Mouse (Mus musculus) hindbrain, embryonic 12.5 days (tissue): ENCODE data around the gene Wdfy3. TPM values are rescaled to one million over a fixed set of nuclear protein-coding genes. Genes with fewer than 3 reads are reported as not detected.

Experiments
- ATAC-seq: fragments of 200-750 bp; cut with Nextera tagmentation; 2 replicates; pipeline ENCODE4 v1.8.0; 2017; ENCODE audit warnings: moderate TSS enrichment; ENCODE audit not compliant: low FRiP score
- H3K27ac ChIP-seq: fragments of 300-500 bp; sonication (generic); 2 replicates; pipeline ENCODE4 v1.5.1; 2016; ENCODE audit warnings: mild to moderate bottlenecking
- H3K27me3 ChIP-seq: fragments of 300-500 bp; sonication (generic); 2 replicates; pipeline ENCODE4 v1.6.1; 2016; ENCODE audit warnings: mild to moderate bottlenecking
- H3K36me3 ChIP-seq: fragments of 300-500 bp; sonication (generic); 2 replicates; pipeline ENCODE4 v1.6.1; 2016; ENCODE audit warnings: mild to moderate bottlenecking
- H3K4me1 ChIP-seq: fragments of 300-500 bp; sonication (generic); 2 replicates; pipeline ENCODE4 v1.6.1; 2016
- H3K4me2 ChIP-seq: fragments of 300-500 bp; sonication (generic); replicated peaks from 2 replicates; pipeline ENCODE4 v1.6.1; 2016; ENCODE audit warnings: mild to moderate bottlenecking
- H3K4me3 ChIP-seq: fragments of 300-500 bp; sonication (generic); 2 replicates; pipeline ENCODE4 v1.5.1; 2016; ENCODE audit warnings: mild to moderate bottlenecking
- H3K9ac ChIP-seq: fragments of 300-500 bp; sonication (generic); 2 replicates; pipeline ENCODE4 v1.6.1; 2016; ENCODE audit warnings: mild to moderate bottlenecking, moderate library complexity
- H3K9me3 ChIP-seq: fragments of 300-500 bp; sonication (generic); replicated peaks from 2 replicates; pipeline ENCODE4 v1.6.1; 2016; ENCODE audit warnings: mild to moderate bottlenecking
- WGBS: fragments of 180-500 bp; shearing (Covaris S2); methylation state at CpG from one replicate; pipeline ENCODE4 v1.1.7; 2016; 5-methylcytosine and 5-hydroxymethylcytosine counted together
- polyA plus RNA-seq: library from polyadenylated mRNA; unstranded; fragments of >200 nt; fragmentation: Nextera tagmentation; extraction: Ambion mirVana; gene quantifications from 2 replicates; pipeline ENCODE4 v1.2.1, GENCODE M21; 2016

The Wdfy3 gene
- polyA plus RNA-seq, 1 experiment from 2014 or later, result 41.3 TPM

DNA sequence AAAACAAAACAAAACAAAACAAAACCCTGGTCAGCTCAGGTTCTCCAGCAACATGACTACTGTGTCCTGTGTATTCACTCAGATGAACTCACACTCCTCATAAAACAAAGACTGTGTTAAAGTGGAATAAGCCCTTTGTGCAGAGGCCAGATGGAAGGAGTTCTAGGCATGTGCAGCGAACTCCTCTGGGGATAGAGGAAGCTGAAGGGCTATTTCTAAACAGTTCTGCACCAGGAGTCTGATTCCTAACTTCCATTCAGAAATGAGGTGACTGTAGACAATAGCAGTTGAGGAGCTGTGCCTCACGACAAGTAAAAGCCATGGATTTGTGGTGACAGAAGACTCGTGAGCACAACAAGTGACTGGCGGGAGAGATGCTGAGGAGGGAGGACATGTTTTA lies 2.3 kb upstream of the Wdfy3 start:
- peak overlapping the region; percentile 98 for H3K27ac ChIP-seq
- H3K4me1 ChIP-seq, result peaks cover 29% of the 10 kb centered on the region
- no peaks in the 10 kb centered on the region for H3K9me3 ChIP-seq
- no peak for ATAC-seq
- peak overlapping the region; percentile 29; the same call in 1 of the 2 replicates for H3K9ac ChIP-seq
- WGBS, result 29% methylated on average over 4 of the region's 4 CpGs
- H3K27me3 ChIP-seq, result no peaks in the 10 kb centered on the region
- peak overlapping the region; percentile 18 for H3K4me3 ChIP-seq
- H3K4me2 ChIP-seq, result peak overlapping the region; percentile 75
- peaks cover 4% of the 10 kb centered on the region; the same call in 1 of the 2 replicates for H3K36me3 ChIP-seq

DNA sequence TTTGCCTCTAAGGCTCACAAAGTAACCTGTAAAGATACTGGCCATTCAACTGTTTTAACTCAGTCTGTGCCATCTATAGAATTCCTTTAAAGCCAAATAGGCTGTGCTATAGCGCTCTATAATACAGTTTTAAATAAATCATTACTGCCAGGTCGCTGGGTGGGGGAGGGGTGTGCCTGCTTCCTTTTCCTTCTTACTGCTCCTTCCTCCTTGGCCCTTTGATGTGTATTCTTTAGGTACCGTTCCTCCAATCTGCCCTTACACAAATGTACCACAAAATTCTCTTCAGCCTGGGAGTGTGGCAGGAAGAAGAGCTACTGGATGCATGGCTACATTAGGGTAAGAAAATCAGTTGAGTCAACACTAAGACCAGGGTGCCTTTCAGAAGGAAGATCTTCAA lies 1.5 kb upstream of the Wdfy3 start:
- Histone ChIP-seq H3K4me1 (peaks cover 35% of the 10 kb centered on the region), H3K36me3 (peaks cover 8% of the 10 kb centered on the region; the same call in 1 of the 2 replicates), H3K9me3 (no peaks in the 10 kb centered on the region), H3K4me3 (peak overlapping the region; percentile 95), H3K9ac (peak overlapping the region; percentile 48), H3K4me2 (peak overlapping the region; percentile 75), H3K27ac (peak overlapping the region; percentile 98), H3K27me3 (no peaks in the 10 kb centered on the region)
- WGBS, result 40% methylated on average over 3 of the region's 3 CpGs
- no peak for ATAC-seq

DNA sequence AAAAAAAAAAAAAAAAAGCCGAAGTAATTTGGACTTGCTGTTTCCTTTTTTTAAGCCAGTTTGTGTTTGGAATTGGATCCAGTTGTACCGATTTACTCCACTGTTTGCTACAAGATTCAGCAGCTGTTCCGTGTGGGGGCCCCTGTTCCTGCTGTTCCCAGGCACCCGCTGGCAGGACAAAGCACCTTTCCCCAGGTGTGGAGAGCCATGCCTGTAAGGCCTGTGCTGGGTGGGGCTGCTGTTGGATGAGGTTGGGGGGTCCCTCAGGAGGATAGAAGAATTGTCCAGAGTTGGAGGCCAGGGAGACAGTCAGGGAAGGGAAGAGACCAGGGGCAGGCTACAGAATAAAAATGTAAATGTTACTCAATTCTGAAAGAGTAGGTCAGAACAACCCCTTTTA lies 1.1 kb upstream of the Wdfy3 start:
- peak overlapping the region; percentile 48 for H3K9ac ChIP-seq
- H3K36me3 ChIP-seq, result peaks cover 8% of the 10 kb centered on the region; the same call in 1 of the 2 replicates
- ATAC-seq, result no peak
- peak overlapping the region; percentile 75 for H3K4me2 ChIP-seq
- peak overlapping the region; percentile 95 for H3K4me3 ChIP-seq
- H3K4me1 ChIP-seq, result peaks cover 35% of the 10 kb centered on the region
- H3K27ac ChIP-seq, result peak overlapping the region; percentile 98
- H3K27me3 ChIP-seq, result no peaks in the 10 kb centered on the region
- no peaks in the 10 kb centered on the region for H3K9me3 ChIP-seq
- WGBS, result 30% methylated on average over 4 of the region's 4 CpGs

DNA sequence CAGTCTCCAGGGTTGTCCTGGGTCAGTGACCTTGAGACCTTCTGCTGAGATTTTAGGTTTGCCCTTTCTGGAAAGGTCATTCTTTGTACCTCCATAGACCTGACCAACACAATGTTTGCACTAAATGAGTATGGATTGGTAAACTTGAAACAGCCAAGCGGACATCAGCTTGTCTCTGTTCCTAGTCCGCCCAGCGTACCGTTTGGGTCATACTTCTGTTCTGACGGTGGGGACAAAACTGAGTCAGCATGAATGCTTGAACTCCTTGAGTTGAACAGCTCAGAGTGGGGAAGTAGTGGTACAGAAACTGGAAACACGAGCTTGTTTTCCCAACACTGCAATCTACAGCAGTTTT lies 670 bp upstream of the Wdfy3 start:
- Histone ChIP-seq H3K9ac (peak overlapping the region; percentile 98), H3K9me3 (no peaks in the 10 kb centered on the region), H3K27ac (peak overlapping the region; percentile 98), H3K27me3 (no peaks in the 10 kb centered on the region), H3K4me3 (peak overlapping the region; percentile 95), H3K4me2 (peak overlapping the region; percentile 75), H3K4me1 (peaks cover 35% of the 10 kb centered on the region), H3K36me3 (peaks cover 8% of the 10 kb centered on the region; the same call in 1 of the 2 replicates)
- WGBS, result 9% methylated on average over 6 of the region's 6 CpGs
- no peak for ATAC-seq

DNA sequence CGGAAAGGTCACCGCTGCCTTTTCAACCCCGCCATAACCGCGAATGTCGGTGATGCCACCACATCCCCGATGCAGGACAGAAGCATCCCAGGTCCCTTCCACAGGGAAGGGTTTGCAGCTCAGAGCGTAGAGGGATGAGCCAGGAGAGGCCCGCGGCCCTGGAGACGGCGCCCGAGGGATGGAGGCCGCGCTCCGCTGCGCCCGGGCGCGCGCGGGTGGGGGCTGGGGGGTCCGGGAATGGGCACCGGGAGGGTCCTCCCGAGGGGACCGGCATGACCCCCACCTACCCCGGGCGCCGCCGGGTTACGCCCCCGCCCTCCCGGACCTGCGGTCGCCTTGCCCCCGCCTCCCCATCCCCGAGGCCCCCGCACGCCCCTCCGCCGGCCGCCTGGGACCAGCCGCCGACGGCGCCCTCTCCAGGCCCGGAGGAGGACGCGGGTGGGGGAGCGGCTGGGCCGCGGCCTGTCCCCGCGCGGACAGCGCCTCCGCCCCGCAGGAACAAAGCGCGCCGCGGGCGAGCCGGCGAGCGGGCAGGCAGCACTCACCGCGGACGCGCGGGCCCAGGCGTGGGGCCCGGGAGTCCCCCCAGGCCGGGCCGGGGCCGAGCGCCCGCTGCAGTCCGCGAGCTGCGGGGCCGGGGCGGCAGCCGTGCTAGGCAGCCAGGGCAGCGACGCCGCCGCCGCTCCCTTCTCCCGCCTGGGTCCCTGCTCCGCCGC lies 512 bp downstream of the Wdfy3 start:
- Histone ChIP-seq H3K9ac (peak overlapping the region; percentile 98), H3K4me1 (peaks cover 37% of the 10 kb centered on the region), H3K4me3 (peak overlapping the region; percentile 95), H3K4me2 (peak overlapping the region; percentile 75), H3K9me3 (no peaks in the 10 kb centered on the region), H3K27ac (peak overlapping the region; percentile 98), H3K27me3 (no peaks in the 10 kb centered on the region), H3K36me3 (peaks cover 8% of the 10 kb centered on the region; the same call in 1 of the 2 replicates)
- peak; percentile 84 for ATAC-seq
- WGBS, result under 1% methylated on average over 66 of the region's 92 CpGs

DNA sequence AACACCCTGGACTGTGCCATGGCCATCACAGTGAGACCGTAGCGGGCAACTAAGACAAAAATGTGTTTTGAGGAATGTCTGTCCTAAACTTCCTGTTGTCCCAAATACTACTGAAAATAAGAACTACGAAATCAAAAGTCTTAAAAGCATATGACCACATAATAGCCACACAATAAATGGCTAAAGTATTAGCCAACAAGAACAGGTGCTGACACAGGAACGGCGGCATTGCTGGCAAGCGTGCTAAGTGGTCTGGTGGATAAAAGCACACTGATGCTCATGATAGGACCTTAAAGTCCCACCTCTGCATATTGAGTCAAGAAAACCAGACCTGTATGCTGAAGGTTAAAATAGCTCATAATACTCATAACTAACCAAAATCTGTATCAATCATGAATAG lies 3.3 kb downstream of the Wdfy3 start:
- no peak overlapping the region for H3K4me3 ChIP-seq
- H3K36me3 ChIP-seq, result peaks cover 8% of the 10 kb centered on the region; the same call in 1 of the 2 replicates
- H3K27ac ChIP-seq, result no peak overlapping the region
- no peaks in the 10 kb centered on the region for H3K9me3 ChIP-seq
- H3K4me1 ChIP-seq, result peaks cover 47% of the 10 kb centered on the region
- WGBS, result 98% methylated on average over 6 of the region's 6 CpGs
- H3K27me3 ChIP-seq, result no peaks in the 10 kb centered on the region
- H3K4me2 ChIP-seq, result no peak overlapping the region
- ATAC-seq, result no peak
- H3K9ac ChIP-seq, result no peak overlapping the region

DNA sequence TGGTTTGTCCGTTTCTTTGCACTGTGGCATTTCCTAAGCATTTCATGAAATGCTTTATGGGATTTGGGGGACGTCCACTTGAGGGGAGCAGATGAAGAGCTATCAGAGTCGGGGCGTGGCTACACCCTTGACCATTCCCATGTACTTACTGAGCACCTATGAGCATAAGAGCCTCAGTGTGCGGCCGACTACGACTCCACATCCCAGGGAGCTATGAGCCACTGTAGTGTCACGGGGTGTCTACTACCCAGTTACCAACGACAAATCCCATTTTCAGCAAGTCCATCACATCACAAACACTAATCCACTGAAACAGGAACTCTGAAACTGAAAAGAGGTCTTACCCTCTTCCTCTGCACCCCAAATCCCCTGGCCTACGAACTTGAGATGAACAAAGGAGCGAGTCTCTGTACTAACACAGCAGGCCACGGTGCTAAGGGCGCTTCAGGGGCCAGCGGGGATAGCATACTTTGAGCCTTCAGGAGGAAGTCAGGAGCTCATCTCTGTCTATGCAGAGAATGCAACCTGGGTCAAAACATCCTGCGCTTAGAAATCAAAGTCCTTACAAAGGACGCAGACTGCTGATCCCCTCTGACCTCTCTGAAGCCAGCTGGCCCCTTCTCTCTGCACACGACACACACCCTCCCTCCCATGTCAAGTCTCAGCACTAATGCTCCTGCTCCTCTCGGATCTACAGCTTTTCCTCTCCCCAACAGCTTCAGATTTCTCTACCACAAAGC lies 6.5 kb downstream of the Wdfy3 start:
- 50% methylated on average over 18 of the region's 18 CpGs for WGBS
- no peaks in the 10 kb centered on the region for H3K9me3 ChIP-seq
- peaks cover 8% of the 10 kb centered on the region; the same call in 1 of the 2 replicates for H3K36me3 ChIP-seq
- no peaks in the 10 kb centered on the region for H3K27me3 ChIP-seq
- H3K9ac ChIP-seq, result no peak overlapping the region
- peaks cover 34% of the 10 kb centered on the region for H3K4me1 ChIP-seq
- H3K27ac ChIP-seq, result no peak overlapping the region
- H3K4me3 ChIP-seq, result no peak overlapping the region
- no peak overlapping the region; the same call in 1 of the 2 replicates for H3K4me2 ChIP-seq
- no peak for ATAC-seq

DNA sequence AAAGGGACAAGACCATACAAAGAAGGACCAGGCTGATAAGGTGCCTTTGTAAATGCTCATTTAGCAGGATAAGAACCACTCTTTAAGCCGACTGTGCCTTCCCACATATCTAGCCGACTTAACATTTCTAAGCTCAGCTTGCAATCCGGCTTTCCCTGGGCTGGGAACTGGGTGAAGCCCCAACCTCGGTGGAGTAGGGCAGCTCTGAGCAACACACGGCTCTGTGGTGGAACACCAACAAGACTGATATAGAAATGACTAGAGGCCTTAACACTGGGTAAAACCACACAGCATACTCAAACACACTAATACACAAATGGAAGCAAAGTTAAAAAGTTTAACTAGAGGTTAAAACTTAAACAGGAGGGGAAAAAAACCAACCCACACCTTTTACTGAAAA lies 7.9 kb downstream of the Wdfy3 start:
- Histone ChIP-seq H3K9me3 (no peaks in the 10 kb centered on the region), H3K4me3 (no peak overlapping the region), H3K27me3 (no peaks in the 10 kb centered on the region), H3K4me2 (no peak overlapping the region), H3K9ac (no peak overlapping the region), H3K4me1 (peaks cover 21% of the 10 kb centered on the region), H3K36me3 (0 out of 2 replicates have a peak, but pooled peaks cover under 1% of the 10 kb centered on the region), H3K27ac (no peak overlapping the region)
- 73% methylated on average over 5 of the region's 5 CpGs for WGBS
- ATAC-seq, result no peak

DNA sequence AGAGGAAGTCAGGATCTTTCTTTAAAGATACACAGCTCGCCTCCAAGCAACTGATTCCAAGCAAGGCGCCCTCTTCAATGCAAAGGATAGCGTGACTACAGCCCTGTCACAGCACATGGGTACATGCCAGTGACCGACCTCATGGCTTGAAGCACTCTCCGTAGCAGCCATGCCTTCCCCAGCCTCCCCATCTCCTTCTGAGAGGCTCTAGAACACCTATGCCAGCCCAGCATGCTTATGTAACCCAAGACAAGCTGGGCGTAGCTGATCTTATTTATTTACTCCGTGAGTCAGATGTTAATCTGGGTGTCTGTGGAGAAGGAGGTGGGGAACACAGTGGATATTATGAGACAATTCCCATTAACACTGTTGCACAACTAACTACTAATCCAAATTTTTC lies 13.8 kb downstream of the Wdfy3 start:
- Histone ChIP-seq H3K4me2 (no peak overlapping the region), H3K4me3 (no peak overlapping the region), H3K36me3 (peaks cover 4% of the 10 kb centered on the region), H3K27me3 (no peaks in the 10 kb centered on the region), H3K27ac (no peak overlapping the region), H3K9ac (no peak overlapping the region), H3K4me1 (peaks cover 21% of the 10 kb centered on the region), H3K9me3 (no peaks in the 10 kb centered on the region)
- 61% methylated on average over 7 of the region's 7 CpGs for WGBS
- ATAC-seq, result no peak

DNA sequence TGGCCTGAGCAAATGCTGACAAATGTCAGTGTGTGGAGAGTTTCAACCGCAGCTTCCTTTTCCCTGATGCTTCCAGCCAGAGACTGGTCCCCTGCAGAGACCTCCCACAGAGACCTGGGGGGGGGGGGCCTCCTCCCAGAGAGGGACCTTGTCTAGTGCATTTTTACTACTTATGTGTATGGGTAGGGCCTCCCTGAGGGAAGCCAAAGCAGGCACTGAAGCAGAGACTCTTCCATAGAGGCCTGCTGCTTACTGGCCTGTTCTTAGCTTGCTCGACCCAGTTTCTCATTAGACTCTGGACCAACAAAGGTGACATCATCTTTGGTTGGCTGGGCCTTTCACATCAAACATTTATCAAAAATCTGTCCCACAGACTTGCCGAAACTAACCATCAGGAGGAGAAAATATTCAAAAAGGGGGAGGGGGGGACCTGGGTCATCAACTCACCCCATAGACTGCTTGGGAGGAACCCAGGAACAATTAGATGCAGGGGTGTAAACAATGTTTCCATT lies 14.5 kb downstream of the Wdfy3 start:
- H3K9ac ChIP-seq, result no peak overlapping the region
- H3K36me3 ChIP-seq, result peaks cover 4% of the 10 kb centered on the region
- H3K4me3 ChIP-seq, result no peak overlapping the region
- H3K4me1 ChIP-seq, result peaks cover 21% of the 10 kb centered on the region
- ATAC-seq, result 0 out of 2 replicates have a peak, but pooled peaks have one; percentile 48
- H3K27ac ChIP-seq, result no peak overlapping the region
- 24% methylated on average over 3 of the region's 3 CpGs for WGBS
- H3K4me2 ChIP-seq, result no peak overlapping the region
- H3K27me3 ChIP-seq, result no peaks in the 10 kb centered on the region
- no peaks in the 10 kb centered on the region for H3K9me3 ChIP-seq

DNA sequence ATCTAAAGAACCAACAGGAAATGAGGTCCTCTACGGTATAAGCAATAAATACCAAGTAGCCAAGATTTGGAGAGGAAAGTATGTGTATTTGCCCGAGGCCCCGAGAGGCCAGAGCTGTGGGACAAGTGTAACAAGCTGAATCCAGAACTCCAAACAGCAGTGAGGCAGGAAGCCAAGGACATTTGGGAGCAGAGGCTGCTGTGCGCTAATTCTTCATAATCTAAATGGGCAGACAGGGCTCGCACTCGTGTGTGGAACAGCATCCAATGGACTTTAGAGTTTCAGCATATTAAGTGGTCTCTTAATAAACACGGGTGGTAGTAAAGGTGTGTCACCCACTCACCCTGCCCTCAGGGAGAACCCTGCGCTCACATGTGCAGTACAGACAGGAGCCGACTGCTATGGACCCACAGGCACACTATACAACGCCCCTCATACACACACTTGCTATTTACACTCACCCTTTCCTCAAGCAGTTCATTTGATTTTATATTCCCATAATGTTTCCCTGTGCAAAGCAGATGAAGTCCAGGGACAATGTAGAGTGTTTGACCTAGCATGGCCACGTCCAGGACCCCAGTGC lies 15.1 kb downstream of the Wdfy3 start:
- no peak overlapping the region for H3K27ac ChIP-seq

DNA sequence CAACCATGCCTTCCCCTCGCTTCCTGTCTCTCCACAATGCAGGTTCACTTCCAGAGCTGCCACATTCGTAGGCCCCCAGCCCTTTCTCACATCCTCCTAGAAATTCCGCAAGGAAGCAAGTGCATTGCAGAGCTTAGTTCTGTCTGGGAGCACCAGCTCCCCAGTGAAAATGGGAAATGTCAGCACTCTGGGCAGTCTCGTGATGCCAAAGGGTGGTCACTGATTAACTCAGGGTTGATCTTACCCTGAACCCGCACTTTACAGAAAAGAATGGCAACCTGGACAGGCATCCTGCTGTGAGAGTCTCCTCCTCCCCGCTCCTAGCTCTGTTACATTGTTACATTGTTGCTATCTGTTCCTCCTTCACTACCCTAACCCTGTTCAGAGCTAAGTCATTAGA lies 16.8 kb downstream of the Wdfy3 start:
- no peaks in the 10 kb centered on the region for H3K9me3 ChIP-seq
- ATAC-seq, result no peak
- WGBS, result 59% methylated on average over 6 of the region's 6 CpGs

More for the DNA sequence above, 15.1 kb downstream of the Wdfy3 start:
- 81% methylated on average over 11 of the region's 11 CpGs for whole genome bisulfite sequencing
- H3K4me2 ChIP-seq, result no peak overlapping the region
- no peaks in the 10 kb centered on the region for H3K27me3 ChIP-seq
- no peak overlapping the region for H3K4me3 ChIP-seq
- H3K4me1 ChIP-seq, result peaks cover 21% of the 10 kb centered on the region
- no peak for ATAC-seq
- H3K36me3 ChIP-seq, result peaks cover 4% of the 10 kb centered on the region
- H3K9ac ChIP-seq, result no peak overlapping the region
- H3K9me3 ChIP-seq, result no peaks in the 10 kb centered on the region

More for the DNA sequence above, 16.8 kb downstream of the Wdfy3 start:
- Histone ChIP-seq H3K4me3 (no peak overlapping the region), H3K4me1 (peaks cover 24% of the 10 kb centered on the region), H3K27ac (no peak overlapping the region), H3K9ac (no peak overlapping the region), H3K27me3 (no peaks in the 10 kb centered on the region), H3K4me2 (no peak overlapping the region), H3K36me3 (peaks cover 4% of the 10 kb centered on the region)
